Mouse (Mus musculus) testis, postnatal 14 days (tissue): ENCODE results near the gene H2-DMb2.
A peak's percentile ranks its signal among the peaks of the same experiment; 100 is the strongest.

Source experiments
- DNase-seq: peaks from one replicate; pipeline ENCODE4 v3.0.0; 2021; ENCODE audit warnings: low spot score

The H2-DMb2 gene

GRCm38 (mm10) chr17:34179913-34180859, 37.1 kb downstream of the H2-DMb2 start:
- no peak for DNase-seq

- DNase-seq, result no peak
Measured at GRCm38 (mm10) chr17:34183564-34184219, 40.6 kb downstream of the H2-DMb2 start.

GRCm38 (mm10) chr17:34185526-34185925, 42.4 kb downstream of the H2-DMb2 start:
- DNase-seq, result no peak

GRCm38 (mm10) chr17:34186885-34187260, 43.8 kb downstream of the H2-DMb2 start:
- DNase-seq, result no peak

- DNase-seq, result peak; percentile 89
Measured at GRCm38 (mm10) chr17:34187261-34187916, 44.3 kb downstream of the H2-DMb2 start, which contains the start of the genes Tap1 and Psmb9. TSS of gene Tap1 (plus strand) at chr17:34187553. TSS of gene Psmb9 (minus strand) at chr17:34187764.

- DNase-seq, result no peak
Measured at GRCm38 (mm10) chr17:34188010-34188409, 44.9 kb downstream of the H2-DMb2 start.

GRCm38 (mm10) chr17:34188986-34189385, 45.9 kb downstream of the H2-DMb2 start:
- DNase-seq, result no peak

GRCm38 (mm10) chr17:34192852-34193251, 49.7 kb downstream of the H2-DMb2 start:
- DNase-seq, result no peak

GRCm38 (mm10) chr17:34193468-34193867, 50.4 kb downstream of the H2-DMb2 start:
- no peak for DNase-seq

GRCm38 (mm10) chr17:34194723-34195122, 51.6 kb downstream of the H2-DMb2 start:
- DNase-seq, result no peak

- no peak for DNase-seq
Measured at GRCm38 (mm10) chr17:34196491-34196890, 53.4 kb downstream of the H2-DMb2 start.

GRCm38 (mm10) chr17:34196941-34197894, 54.1 kb downstream of the H2-DMb2 start, which contains the start of gene Psmb8:
TSS of gene Psmb8 (plus strand) at chr17:34197721.
- peak; percentile 81 for DNase-seq

- DNase-seq, result no peak
Measured at GRCm38 (mm10) chr17:34197904-34198520, 54.9 kb downstream of the H2-DMb2 start.

- no peak for DNase-seq
Measured at GRCm38 (mm10) chr17:34198521-34198912, 55.4 kb downstream of the H2-DMb2 start.

- no peak for DNase-seq
Measured at GRCm38 (mm10) chr17:34199050-34199619, 56.0 kb downstream of the H2-DMb2 start.

- DNase-seq, result no peak
Measured at GRCm38 (mm10) chr17:34200047-34200446, 56.9 kb downstream of the H2-DMb2 start.

- DNase-seq, result no peak
Measured at GRCm38 (mm10) chr17:34200772-34201505, 57.8 kb downstream of the H2-DMb2 start.
